Mouse (Mus musculus): ENCODE data around the gene Hmgb1. TPM values are rescaled to one million over a fixed set of nuclear protein-coding genes. Genes with fewer than 3 reads are reported as not detected.

Gene Hmgb1
- total and polyA plus RNA-seq, 3 experiments, result 23.7 to 103 (median 88.9) TPM

- Histone ChIP-seq H3K4me3 (no peak overlapping the region), H3K79me2 (replicated peaks; ENCODE audit: control insufficient read depth, insufficient read depth, low read length) (no peaks in the 10 kb centered on the region), H3K27ac (no peak overlapping the region), H3K36me3 (ENCODE audit: control insufficient read depth, insufficient read depth, low read length) (no peaks in the 10 kb centered on the region), H3K4me1 (ENCODE audit: control insufficient read depth, insufficient read depth, low read length) (no peaks in the 10 kb centered on the region), H3K27me3 (ENCODE audit: control insufficient read depth, insufficient read depth, low read length) (no peaks in the 10 kb centered on the region; the same call in 1 of the 2 replicates), H3K9ac (ENCODE audit: low read depth, low read length) (no peak overlapping the region)
- DNase-seq, result no peak
- no peak for TF ChIP-seq CTCF (IDR thresholded peaks at IDR 0.05)
- TF ChIP-seq EP300 (IDR thresholded peaks at IDR 0.05; ENCODE audit: insufficient read depth, low read depth, low read length), result no peak
- no peak for TF ChIP-seq POLR2A (IDR thresholded peaks at IDR 0.05; ENCODE audit: insufficient read depth, low read depth, low read length)
- intact Hi-C loops (cut with DNase I), result no loop called here
- 52% methylated on average over 7 of the region's 7 CpGs for WGBS
These were observed 66.3 kb downstream of the Hmgb1 start for GRCm38 (mm10) chr5:149117815-149118547.

GRCm38 (mm10) chr5:149114587-149114986 is 69.7 kb downstream of the Hmgb1 start:
- Histone ChIP-seq H3K79me2 (replicated peaks; ENCODE audit: control insufficient read depth, insufficient read depth, low read length) (no peaks in the 10 kb centered on the region), H3K36me3 (ENCODE audit: control insufficient read depth, insufficient read depth, low read length) (no peaks in the 10 kb centered on the region), H3K4me3 (no peak overlapping the region), H3K27ac (no peak overlapping the region), H3K9ac (ENCODE audit: low read depth, low read length) (no peak overlapping the region), H3K27me3 (ENCODE audit: control insufficient read depth, insufficient read depth, low read length) (no peaks in the 10 kb centered on the region; the same call in 1 of the 2 replicates), H3K4me1 (ENCODE audit: control insufficient read depth, insufficient read depth, low read length) (no peaks in the 10 kb centered on the region)
- 69% methylated on average over 9 of the region's 9 CpGs for WGBS
- no peak for TF ChIP-seq EP300 (IDR thresholded peaks at IDR 0.05; ENCODE audit: insufficient read depth, low read depth, low read length)
- no peak for TF ChIP-seq POLR2A (IDR thresholded peaks at IDR 0.05; ENCODE audit: insufficient read depth, low read depth, low read length)
- intact Hi-C loops (cut with DNase I), result no loop called here
- no peak for DNase-seq

GRCm38 (mm10) chr5:149114034-149114433 is 70.3 kb downstream of the Hmgb1 start:
- H3K9ac ChIP-seq (ENCODE audit: low read depth, low read length), result no peak overlapping the region
- no peaks in the 10 kb centered on the region for H3K4me1 ChIP-seq (ENCODE audit: control insufficient read depth, insufficient read depth, low read length)
- TF ChIP-seq EP300 (IDR thresholded peaks at IDR 0.05; ENCODE audit: insufficient read depth, low read depth, low read length), result no peak
- no peak for TF ChIP-seq POLR2A (IDR thresholded peaks at IDR 0.05; ENCODE audit: insufficient read depth, low read depth, low read length)
- no peak for TF ChIP-seq CTCF (IDR thresholded peaks at IDR 0.05)
- no peaks in the 10 kb centered on the region; the same call in 1 of the 2 replicates for H3K27me3 ChIP-seq (ENCODE audit: control insufficient read depth, insufficient read depth, low read length)
- DNase-seq, result no peak
- 84% methylated on average over 7 of the region's 7 CpGs for WGBS
- no peaks in the 10 kb centered on the region for H3K79me2 ChIP-seq (replicated peaks; ENCODE audit: control insufficient read depth, insufficient read depth, low read length)
- no peak overlapping the region for H3K27ac ChIP-seq
- intact Hi-C loops (cut with DNase I), result no loop called here
- no peaks in the 10 kb centered on the region for H3K36me3 ChIP-seq (ENCODE audit: control insufficient read depth, insufficient read depth, low read length)
- H3K4me3 ChIP-seq, result no peak overlapping the region

- no peaks in the 10 kb centered on the region for H3K4me1 ChIP-seq (ENCODE audit: control insufficient read depth, insufficient read depth, low read length)
- no peaks in the 10 kb centered on the region for H3K79me2 ChIP-seq (replicated peaks; ENCODE audit: control insufficient read depth, insufficient read depth, low read length)
- H3K36me3 ChIP-seq (ENCODE audit: control insufficient read depth, insufficient read depth, low read length), result no peaks in the 10 kb centered on the region
- no peak overlapping the region for H3K4me3 ChIP-seq
- H3K27ac ChIP-seq, result no peak overlapping the region
- no peaks in the 10 kb centered on the region; the same call in 1 of the 2 replicates for H3K27me3 ChIP-seq (ENCODE audit: control insufficient read depth, insufficient read depth, low read length)
- 73% methylated on average over 7 of the region's 7 CpGs for WGBS
- intact Hi-C loops (cut with DNase I), result no loop called here
- no peak for DNase-seq
- TF ChIP-seq EP300 (IDR thresholded peaks at IDR 0.05; ENCODE audit: insufficient read depth, low read depth, low read length) (no peak), POLR2A (IDR thresholded peaks at IDR 0.05; ENCODE audit: insufficient read depth, low read depth, low read length) (no peak), CTCF (IDR thresholded peaks at IDR 0.05) (no peak)
- no peak overlapping the region for H3K9ac ChIP-seq (ENCODE audit: low read depth, low read length)
These were observed 70.8 kb downstream of the Hmgb1 start for GRCm38 (mm10) chr5:149113439-149113838.

GRCm38 (mm10) chr5:149112559-149112958 is 71.7 kb downstream of the Hmgb1 start:
- WGBS, result 84% methylated on average over 5 of the region's 5 CpGs
- H3K4me3 ChIP-seq, result no peak overlapping the region
- H3K9ac ChIP-seq (ENCODE audit: low read depth, low read length), result no peak overlapping the region
- no peak for DNase-seq
- no peaks in the 10 kb centered on the region for H3K79me2 ChIP-seq (replicated peaks; ENCODE audit: control insufficient read depth, insufficient read depth, low read length)
- H3K36me3 ChIP-seq (ENCODE audit: control insufficient read depth, insufficient read depth, low read length), result no peaks in the 10 kb centered on the region
- intact Hi-C loops (cut with DNase I), result no loop called here
- H3K27ac ChIP-seq, result no peak overlapping the region
- no peaks in the 10 kb centered on the region for H3K4me1 ChIP-seq (ENCODE audit: control insufficient read depth, insufficient read depth, low read length)
- no peaks in the 10 kb centered on the region for H3K27me3 ChIP-seq (ENCODE audit: control insufficient read depth, insufficient read depth, low read length)
- TF ChIP-seq CTCF (IDR thresholded peaks at IDR 0.05), result no peak

GRCm38 (mm10) chr5:149109220-149109619 is 75.1 kb downstream of the Hmgb1 start:
- Histone ChIP-seq H3K9ac (ENCODE audit: low read depth, low read length) (no peak overlapping the region), H3K27me3 (ENCODE audit: control insufficient read depth, insufficient read depth, low read length) (no peaks in the 10 kb centered on the region), H3K27ac (no peak overlapping the region), H3K4me3 (no peak overlapping the region), H3K36me3 (ENCODE audit: control insufficient read depth, insufficient read depth, low read length) (no peaks in the 10 kb centered on the region), H3K79me2 (replicated peaks; ENCODE audit: control insufficient read depth, insufficient read depth, low read length) (no peaks in the 10 kb centered on the region), H3K4me1 (ENCODE audit: control insufficient read depth, insufficient read depth, low read length) (no peaks in the 10 kb centered on the region)
- no peak for DNase-seq
- intact Hi-C loops (cut with DNase I), result no loop called here
- 90% methylated on average over 3 of the region's 3 CpGs for WGBS
- TF ChIP-seq EP300 (IDR thresholded peaks at IDR 0.05; ENCODE audit: insufficient read depth, low read depth, low read length), result no peak
- no peak for TF ChIP-seq POLR2A (IDR thresholded peaks at IDR 0.05; ENCODE audit: insufficient read depth, low read depth, low read length)
- TF ChIP-seq CTCF (IDR thresholded peaks at IDR 0.05), result no peak
